Mouse (Mus musculus) testis, adult 2 months (tissue): Measurements from ENCODE around the gene Vps25. TPM values are rescaled to one million over a fixed set of nuclear protein-coding genes. Genes with fewer than 3 reads are reported as not detected.

Experiments
- H3K27ac ChIP-seq: fragments of 200-500 bp; 2 replicates; pipeline ENCODE4 v1.5.1; 2012; ENCODE audit warnings: low read depth, low read length; ENCODE audit not compliant: control insufficient read depth, insufficient read depth
- H3K27me3 ChIP-seq: fragments of 200-500 bp; 2 replicates; pipeline ENCODE4 v1.6.1; 2012; ENCODE audit warnings: mild to moderate bottlenecking, low read length, moderate library complexity; ENCODE audit not compliant: control insufficient read depth, insufficient read depth
- H3K36me3 ChIP-seq: fragments of 200-500 bp; 2 replicates; pipeline ENCODE4 v1.6.1; 2012; ENCODE audit warnings: mild to moderate bottlenecking, low read length; ENCODE audit not compliant: control insufficient read depth, insufficient read depth
- H3K4me1 ChIP-seq: fragments of 200-500 bp; 2 replicates; pipeline ENCODE4 v1.6.1; 2012; ENCODE audit warnings: low read length; ENCODE audit not compliant: control insufficient read depth, insufficient read depth
- H3K4me3 ChIP-seq: fragments of 200-500 bp; 2 replicates; pipeline ENCODE4 v1.5.1; 2012; ENCODE audit warnings: low read depth, mild to moderate bottlenecking, low read length, moderate library complexity, mixed read lengths; ENCODE audit not compliant: control insufficient read depth
- CTCF ChIP-seq: fragments of 200-500 bp; IDR thresholded peaks from 2 replicates; pipeline ENCODE4 v1.5.1; 2012; ENCODE audit warnings: low read depth, mild to moderate bottlenecking, inconsistent platforms, low read length, moderate library complexity; ENCODE audit not compliant: control insufficient read depth, insufficient read depth, insufficient replicate concordance
- POLR2A ChIP-seq: fragments of 200-500 bp; IDR thresholded peaks from 2 replicates; pipeline ENCODE4 v1.6.1; 2012; ENCODE audit warnings: low read depth, mild to moderate bottlenecking, inconsistent platforms, low read length, moderate library complexity; ENCODE audit not compliant: control insufficient read depth
- polyA plus RNA-seq: library from polyadenylated mRNA; depleted of rRNA; stranded (reverse); fragments of >200 nt; gene quantifications from 2 replicates; pipeline ENCODE4 v1.2.3, GENCODE M21; 2012

Vps25 gene
- polyA plus RNA-seq, 1 experiment: 26.2 TPM

- H3K4me3 ChIP-seq: peak within 1 kb of the TSS; percentile 99
- peak within 1 kb of the TSS; percentile 96 for H3K27ac ChIP-seq
- H3K27me3 ChIP-seq: no peaks in the 10 kb centered on the region
- peaks cover 11% of the 10 kb centered on the region for H3K4me1 ChIP-seq
- H3K36me3 ChIP-seq: no peaks in the 10 kb centered on the region
- TF ChIP-seq CTCF (0 out of 2 replicates have a peak, but pooled peaks have one; percentile 1), POLR2A (peak; percentile 56)
These were observed 25.0 kb downstream of the Vps25 start, which contains the start of the genes Cntd1 and Coa3 for GRCm38 (mm10) chr11:101278223-101279192. TSS of gene Cntd1 (plus strand) at chr11:101279012. TSS of gene Coa3 (minus strand) at chr11:101279114.

- peaks cover 11% of the 10 kb centered on the region for H3K4me1 ChIP-seq
- peak overlapping the region; percentile 96 for H3K27ac ChIP-seq
- TF ChIP-seq CTCF (no peak), POLR2A (no peak; the same call in 1 of the 2 replicates)
- H3K36me3 ChIP-seq: no peaks in the 10 kb centered on the region; the same call in 1 of the 2 replicates
- H3K27me3 ChIP-seq: no peaks in the 10 kb centered on the region
- peak overlapping the region; percentile 99 for H3K4me3 ChIP-seq
These were observed 25.7 kb downstream of the Vps25 start for GRCm38 (mm10) chr11:101279193-101279569.

- TF ChIP-seq POLR2A: no peak
- no peak for TF ChIP-seq CTCF
- Histone ChIP-seq H3K4me1 (peaks cover 11% of the 10 kb centered on the region), H3K27ac (no peak overlapping the region), H3K4me3 (peak overlapping the region; percentile 43; the same call in 1 of the 2 replicates), H3K36me3 (peaks cover 4% of the 10 kb centered on the region; the same call in 1 of the 2 replicates), H3K27me3 (no peaks in the 10 kb centered on the region)
These were observed 27.3 kb downstream of the Vps25 start for GRCm38 (mm10) chr11:101280837-101281236.

GRCm38 (mm10) chr11:101282896-101283295, 29.4 kb downstream of the Vps25 start:
- Histone ChIP-seq H3K36me3 (peaks cover 4% of the 10 kb centered on the region; the same call in 1 of the 2 replicates), H3K4me1 (peaks cover 5% of the 10 kb centered on the region), H3K4me3 (no peak overlapping the region), H3K27ac (no peak overlapping the region), H3K27me3 (no peaks in the 10 kb centered on the region)
- no peak for TF ChIP-seq POLR2A
- TF ChIP-seq CTCF: no peak

- TF ChIP-seq POLR2A: no peak
- no peak for TF ChIP-seq CTCF
- no peak overlapping the region for H3K27ac ChIP-seq
- no peak overlapping the region for H3K4me3 ChIP-seq
- peaks cover 5% of the 10 kb centered on the region; the same call in 1 of the 2 replicates for H3K36me3 ChIP-seq
- H3K4me1 ChIP-seq: no peaks in the 10 kb centered on the region; the same call in none of the 2 replicates
- no peaks in the 10 kb centered on the region for H3K27me3 ChIP-seq
These were observed 30.3 kb downstream of the Vps25 start for GRCm38 (mm10) chr11:101283805-101284204.

GRCm38 (mm10) chr11:101287306-101287705, 33.8 kb downstream of the Vps25 start:
- TF ChIP-seq CTCF (no peak), POLR2A (no peak)
- Histone ChIP-seq H3K27ac (no peak overlapping the region), H3K36me3 (peaks cover 5% of the 10 kb centered on the region; the same call in 1 of the 2 replicates), H3K27me3 (no peaks in the 10 kb centered on the region), H3K4me1 (no peaks in the 10 kb centered on the region; the same call in 1 of the 2 replicates), H3K4me3 (no peak overlapping the region)

GRCm38 (mm10) chr11:101291231-101291630, 37.7 kb downstream of the Vps25 start:
- no peaks in the 10 kb centered on the region for H3K4me1 ChIP-seq
- H3K36me3 ChIP-seq: peaks cover 3% of the 10 kb centered on the region
- H3K27me3 ChIP-seq: no peaks in the 10 kb centered on the region
- H3K4me3 ChIP-seq: no peak overlapping the region
- H3K27ac ChIP-seq: no peak overlapping the region
- TF ChIP-seq POLR2A (no peak), CTCF (no peak)
